8 mouse cellular contexts compared by ENCODE assay signal in the genomic region with DNA sequence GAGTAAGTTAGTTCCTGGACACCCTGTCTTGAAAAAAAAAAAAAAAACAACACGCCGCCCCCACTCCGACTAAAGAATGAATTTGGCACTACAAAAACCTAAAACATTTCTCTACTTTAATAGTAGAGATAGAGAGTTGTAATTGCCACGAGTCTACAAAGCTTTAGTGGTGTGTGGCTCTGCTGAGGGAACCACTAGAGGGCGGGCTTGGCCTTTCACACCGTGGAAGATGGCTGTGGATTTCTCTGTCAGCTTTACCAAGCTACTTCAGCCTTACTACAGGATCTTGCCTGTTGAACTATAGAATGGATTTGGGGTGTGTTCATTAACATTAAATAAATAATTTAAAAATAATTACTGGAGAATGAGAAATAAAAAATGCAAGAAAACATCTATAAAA. TPM values are rescaled to one million over a fixed set of nuclear protein-coding genes. Genes with fewer than 3 reads are reported as not detected.
DNase-seq lines count a peak whose midpoint lies in the region; ATAC-seq and TF ChIP-seq lines count a peak whose summit lies in the region.

No protein-coding gene starts in this region.

- peak; percentile 96 for TF ChIP-seq CTCF in midbrain, postnatal 0 days (IDR thresholded peaks at IDR 0.05)

- intact Hi-C loops in gastrocnemius, postnatal 36 days (cut with DNase I), result loop anchor here (1.0 kb wide), 1 partner anchor 49 kb away; no protein-coding TSS in a partner anchor

- H3K4me1 ChIP-seq in heart, embryonic 12.5 days (replicated peaks), result peaks cover 16% of the 10 kb centered on the region
- no peaks in the 10 kb centered on the region for H3K4me1 ChIP-seq in limb, embryonic 11.5 days (ENCODE audit: control insufficient read depth, insufficient read depth, low read length)
- H3K4me1 ChIP-seq in midbrain, postnatal 0 days (ENCODE audit: insufficient read depth, low read length), result no peaks in the 10 kb centered on the region

- no peak for ATAC-seq in heart, embryonic 12.5 days (ENCODE audit: insufficient number of reproducible peaks, low FRiP score)
- ATAC-seq in limb, embryonic 11.5 days (ENCODE audit: insufficient number of reproducible peaks, low FRiP score, low TSS enrichment, low read depth), result 0 out of 2 replicates have a peak, but pooled peaks have one; percentile 61
- ATAC-seq in midbrain, postnatal 0 days (ENCODE audit: low FRiP score), result peak; percentile 76

- H3K4me2 ChIP-seq in heart, embryonic 12.5 days, result no peak overlapping the region
- H3K4me2 ChIP-seq in limb, embryonic 11.5 days (ENCODE audit: low read depth, severe bottlenecking), result no peak overlapping the region
- no peak overlapping the region for H3K4me2 ChIP-seq in midbrain, postnatal 0 days (ENCODE audit: low read depth, low read length, poor library complexity, severe bottlenecking)

- no peak overlapping the region for H3K27ac ChIP-seq in heart, embryonic 12.5 days (ENCODE audit: poor library complexity, severe bottlenecking)
- H3K27ac ChIP-seq in limb, embryonic 11.5 days (replicated peaks; ENCODE audit: low read depth, low read length), result no peak overlapping the region
- no peak overlapping the region for H3K27ac ChIP-seq in midbrain, postnatal 0 days (ENCODE audit: low read depth, low read length)

- H3K36me3 ChIP-seq in heart, embryonic 12.5 days, result no peaks in the 10 kb centered on the region
- H3K36me3 ChIP-seq in limb, embryonic 11.5 days (ENCODE audit: control insufficient read depth, insufficient read depth, low read length), result no peaks in the 10 kb centered on the region
- no peaks in the 10 kb centered on the region for H3K36me3 ChIP-seq in midbrain, postnatal 0 days (ENCODE audit: insufficient read depth, low read length)

- H3K9me3 ChIP-seq in heart, embryonic 12.5 days (replicated peaks), result no peaks in the 10 kb centered on the region
- H3K9me3 ChIP-seq in limb, embryonic 11.5 days (ENCODE audit: control insufficient read depth, low read length), result no peaks in the 10 kb centered on the region
- no peaks in the 10 kb centered on the region for H3K9me3 ChIP-seq in midbrain, postnatal 0 days (ENCODE audit: low read length)

- no peak overlapping the region for H3K4me3 ChIP-seq in heart, embryonic 12.5 days
- no peak overlapping the region for H3K4me3 ChIP-seq in limb, embryonic 11.5 days (ENCODE audit: low read depth, low read length)
- no peak overlapping the region for H3K4me3 ChIP-seq in midbrain, postnatal 0 days (ENCODE audit: low read depth, low read length)

- H3K27me3 ChIP-seq in heart, embryonic 12.5 days (replicated peaks), result no peaks in the 10 kb centered on the region
- no peaks in the 10 kb centered on the region for H3K27me3 ChIP-seq in limb, embryonic 11.5 days (ENCODE audit: control insufficient read depth, insufficient read depth, low read length)
- H3K27me3 ChIP-seq in midbrain, postnatal 0 days (ENCODE audit: insufficient read depth, low read length), result no peaks in the 10 kb centered on the region

- no peak overlapping the region for H3K9ac ChIP-seq in heart, embryonic 12.5 days
- H3K9ac ChIP-seq in limb, embryonic 11.5 days (ENCODE audit: low read length), result no peak overlapping the region
- no peak overlapping the region for H3K9ac ChIP-seq in midbrain, postnatal 0 days (replicated peaks; ENCODE audit: low read length, poor library complexity, severe bottlenecking)

- DNase-seq in heart, adult 18-20 months, result peak; percentile 80 to 89
- peak; percentile 84 for DNase-seq in embryo, embryonic 11 days
- peak; percentile 70 to 77 for DNase-seq in gastrocnemius, postnatal 36 days
- DNase-seq in kidney, adult 8-10 months, result peak; percentile 72 to 81
- DNase-seq in limb, embryonic 11.5 days (ENCODE audit: low spot score), result peak; percentile 85
- DNase-seq in midbrain, postnatal 0 days (ENCODE audit: low spot score), result peak; percentile 88
- peak; percentile 46 to 84 for DNase-seq in spleen, postnatal 10 days (ENCODE audit: low spot score in 2 of 2)

- WGBS in heart, embryonic 12.5 days, result 5% methylated on average over 6 of the region's 6 CpGs
- 13% methylated on average over 6 of the region's 6 CpGs for WGBS in limb, embryonic 11.5 days
- 17% methylated on average over 6 of the region's 6 CpGs for WGBS in midbrain, postnatal 0 days

RNA-seq across cellular contexts. Expression of gene Cfl2, which starts 32.1 kb away (rescaled TPM):
- 100 to 1,000 TPM; 393 to 400 TPM for total RNA-seq in heart, adult 18-20 months (2021)
- polyA plus RNA-seq in heart, embryonic 12.5 days (2016; fragmentation: Nextera tagmentation; extraction: Ambion mirVana), result 405 and 431 TPM in 2 replicates
- total RNA-seq in gastrocnemius, postnatal 36 days (2021), result 100 to 1,000 TPM; 399 to 476 TPM
- polyA plus RNA-seq in limb, embryonic 11.5 days (2014; fragmentation: Nextera tagmentation; extraction: Ambion mirVana), result 158 and 160 TPM in 2 replicates
- 209 and 212 TPM in 2 replicates for total RNA-seq in midbrain, postnatal 0 days (2014; rRNA removed)
- 249 and 256 TPM in 2 replicates for polyA plus RNA-seq in midbrain, postnatal 0 days (2015; fragmentation: Nextera tagmentation; extraction: Ambion mirVana)

RNA-seq across cellular contexts. Expression of gene Snx6, which starts 35.1 kb away (rescaled TPM):
- 10 to 100 TPM; 32.2 to 32.6 TPM for total RNA-seq in heart, adult 18-20 months (2021)
- 122 and 135 TPM in 2 replicates for polyA plus RNA-seq in heart, embryonic 12.5 days (2016; fragmentation: Nextera tagmentation; extraction: Ambion mirVana)
- total RNA-seq in gastrocnemius, postnatal 36 days (2021), result 10 to 100 TPM; 17.2 to 17.5 TPM
- 209 and 231 TPM in 2 replicates for polyA plus RNA-seq in limb, embryonic 11.5 days (2014; fragmentation: Nextera tagmentation; extraction: Ambion mirVana)
- 76.8 and 112 TPM in 2 replicates for total RNA-seq in midbrain, postnatal 0 days (2014; rRNA removed)
- 124 and 141 TPM in 2 replicates for polyA plus RNA-seq in midbrain, postnatal 0 days (2015; fragmentation: Nextera tagmentation; extraction: Ambion mirVana)
